Mouse (Mus musculus): Measurements from ENCODE around the gene Mettl5.
A peak's percentile ranks its signal among the peaks of the same experiment; 100 is the strongest.
"Not testable (repeated sequence)": the region's sequence is repeated elsewhere in the genome, so short reads cannot be mapped to it uniquely, and the experiment has no call there.

Mettl5 gene

GRCm38 (mm10) chr2:69885451-69886305 lies at the start of gene Mettl5:
Mettl5 (minus strand) TSS chr2:69885615.
- DNase-seq (ENCODE audit: low read depth): peak; percentile 82

- DNase-seq (ENCODE audit: low read depth): peak; percentile 57
Observed at GRCm38 (mm10) chr2:69924943-69925342, 39.5 kb upstream of the Mettl5 start.

- no peak for DNase-seq (ENCODE audit: low read depth)
Observed at GRCm38 (mm10) chr2:69917301-69917700, 31.9 kb upstream of the Mettl5 start.

GRCm38 (mm10) chr2:69912801-69913200 lies 27.4 kb upstream of the Mettl5 start:
- no peak for DNase-seq (ENCODE audit: low read depth)

GRCm38 (mm10) chr2:69907394-69907793 lies 22.0 kb upstream of the Mettl5 start:
- DNase-seq (ENCODE audit: low read depth): not testable (repeated sequence)

- DNase-seq (ENCODE audit: low read depth): no peak
Observed at GRCm38 (mm10) chr2:69903541-69903940, 18.1 kb upstream of the Mettl5 start.

- DNase-seq (ENCODE audit: low read depth): peak; percentile 76
Observed at GRCm38 (mm10) chr2:69897618-69898575, 12.5 kb upstream of the Mettl5 start.

- DNase-seq (ENCODE audit: low read depth): peak; percentile 90
Observed at GRCm38 (mm10) chr2:69897039-69897617, 11.7 kb upstream of the Mettl5 start, which contains the start of gene Ubr3. Ubr3 (plus strand) TSS chr2:69897246.

- no peak for DNase-seq (ENCODE audit: low read depth)
Observed at GRCm38 (mm10) chr2:69896224-69896581, 10.8 kb upstream of the Mettl5 start.

- peak; percentile 24 for DNase-seq (ENCODE audit: low read depth)
Observed at GRCm38 (mm10) chr2:69895502-69896223, 10.2 kb upstream of the Mettl5 start.

GRCm38 (mm10) chr2:69893891-69894290 lies 8.5 kb upstream of the Mettl5 start:
- no peak for DNase-seq (ENCODE audit: low read depth)

GRCm38 (mm10) chr2:69893145-69893544 lies 7.7 kb upstream of the Mettl5 start:
- no peak for DNase-seq (ENCODE audit: low read depth)

- DNase-seq (ENCODE audit: low read depth): no peak
Observed at GRCm38 (mm10) chr2:69890843-69891242, 5.4 kb upstream of the Mettl5 start.

- DNase-seq (ENCODE audit: low read depth): no peak
Observed at GRCm38 (mm10) chr2:69888957-69889356, 3.5 kb upstream of the Mettl5 start.

GRCm38 (mm10) chr2:69885050-69885449 lies 365 bp downstream of the Mettl5 start:
- DNase-seq (ENCODE audit: low read depth): peak; percentile 25

GRCm38 (mm10) chr2:69884581-69884980 lies 834 bp downstream of the Mettl5 start:
- peak; percentile 29 for DNase-seq (ENCODE audit: low read depth)

- peak; percentile 20 for DNase-seq (ENCODE audit: low read depth)
Observed at GRCm38 (mm10) chr2:69883990-69884391, 1.4 kb downstream of the Mettl5 start.

GRCm38 (mm10) chr2:69862117-69862657 lies 23.2 kb downstream of the Mettl5 start:
- no peak for DNase-seq (ENCODE audit: low read depth)

GRCm38 (mm10) chr2:69861485-69862091 lies 23.8 kb downstream of the Mettl5 start, which contains the start of gene Ssb:
Ssb (plus strand) TSS chr2:69861562.
- peak; percentile 90 for DNase-seq (ENCODE audit: low read depth)

- DNase-seq (ENCODE audit: low read depth): no peak
Observed at GRCm38 (mm10) chr2:69860972-69861452, 24.4 kb downstream of the Mettl5 start.

- DNase-seq (ENCODE audit: low read depth): no peak
Observed at GRCm38 (mm10) chr2:69857882-69858281, 27.5 kb downstream of the Mettl5 start.

Measured in c-Kit-positive CD71-positive TER-119-negative erythroid progenitor cells, embryonic 14.5 days (primary cell).